Mouse (Mus musculus): Measurements from ENCODE around the gene Bola1.

GRCm38 (mm10) chr3:96161869-96162840 lies 57.4 kb downstream of the Bola1 start, which contains the start of gene Mtmr11:
- TF ChIP-seq POLR2A (IDR thresholded peaks at IDR 0.05; ENCODE audit: borderline replicate concordance, extremely low read depth, low read depth, low read length) (peak; percentile 6; the same call in 1 of the 2 replicates), CTCF (IDR thresholded peaks at IDR 0.05; ENCODE audit: insufficient read depth, low read length) (no peak)

All from lung, adult 2 months (tissue).